Mouse (Mus musculus) brain, embryonic 14.5 days (tissue): Measurements from ENCODE around the gene Speer4e.
"Not testable (repeated sequence)": the region's sequence is repeated elsewhere in the genome, so short reads cannot be mapped to it uniquely, and the experiment has no call there.

Experiments
- CTCF ChIP-seq: fragments of 200-500 bp; IDR thresholded peaks from 2 replicates; pipeline ENCODE4 v1.5.1; 2012; ENCODE audit warnings: inconsistent platforms, mild to moderate bottlenecking, moderate library complexity, borderline replicate concordance; ENCODE audit not compliant: insufficient read depth, insufficient read length; ENCODE audit errors: extremely low read depth
- POLR2A ChIP-seq: fragments of 200-500 bp; IDR thresholded peaks from 2 replicates; pipeline ENCODE4 v1.6.1; 2012; ENCODE audit warnings: mild to moderate bottlenecking, inconsistent platforms, borderline replicate concordance; ENCODE audit not compliant: poor library complexity, insufficient read depth, insufficient read length, severe bottlenecking; ENCODE audit errors: extremely low read depth

- not testable (repeated sequence) for TF ChIP-seq POLR2A, CTCF
Measured at GRCm38 (mm10) chr5:14977368-14977767, 39.1 kb upstream of the Speer4e start.
